Mouse (Mus musculus): ENCODE results near the gene Syngr2. TPM values are rescaled to one million over a fixed set of nuclear protein-coding genes. Genes with fewer than 3 reads are reported as not detected.
"Not testable (repeated sequence)": the region's sequence is repeated elsewhere in the genome, so short reads cannot be mapped to it uniquely, and the experiment has no call there.

Syngr2 gene
- polyA plus RNA-seq, 1 experiment from 2014 or later: 13.7 TPM

DNA sequence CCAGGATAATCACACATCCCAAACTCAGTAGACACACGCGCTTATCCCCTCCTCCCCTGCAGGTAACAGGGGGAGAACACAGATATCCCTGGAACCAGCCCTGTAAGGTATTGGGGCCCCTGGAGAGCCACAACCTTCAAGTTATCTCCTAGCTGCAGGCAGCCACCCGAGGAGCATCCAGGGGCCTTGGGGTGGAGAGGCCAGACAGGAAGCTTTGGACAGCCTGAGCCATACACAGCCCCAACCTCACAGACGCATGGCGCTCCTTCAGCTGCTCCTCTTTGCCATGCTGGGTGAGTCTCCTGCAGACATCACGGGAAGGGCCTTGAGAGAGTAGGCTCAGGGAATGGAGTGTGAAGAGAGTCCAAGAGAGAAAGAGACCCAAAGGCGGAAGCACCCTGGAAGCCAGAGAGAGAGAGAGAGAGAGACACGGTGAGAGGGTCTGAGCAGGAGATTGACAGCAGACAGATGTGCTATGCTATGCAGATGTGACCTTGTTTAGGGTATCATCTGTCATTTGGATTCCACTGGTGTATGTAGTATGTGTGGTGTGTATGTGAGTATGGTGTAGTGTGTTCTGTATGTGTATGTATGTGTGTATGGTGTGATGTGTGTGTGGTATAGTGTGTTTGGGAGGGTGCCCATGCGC lies 11.8 kb upstream of the Syngr2 start, which contains the start of gene 6030468B19Rik:
TSS of gene 6030468B19Rik (plus strand) at position 150 of the 649 bp plus-strand sequence.
- H3K9ac ChIP-seq (replicated peaks): no peak within 1 kb of the TSS
- no peak for ATAC-seq (ENCODE audit: low FRiP score)
- peaks cover 3% of the 10 kb centered on the region; the same call in 1 of the 2 replicates for H3K27me3 ChIP-seq (replicated peaks)
- no peaks in the 10 kb centered on the region for H3K9me3 ChIP-seq (replicated peaks)
- 68% methylated on average over 9 of the region's 9 CpGs for WGBS
- no peak within 1 kb of the TSS for H3K4me2 ChIP-seq
- H3K4me1 ChIP-seq: no peaks in the 10 kb centered on the region
- no peak within 1 kb of the TSS for H3K27ac ChIP-seq (replicated peaks)
- H3K36me3 ChIP-seq: no peaks in the 10 kb centered on the region
- H3K4me3 ChIP-seq (replicated peaks): no peak within 1 kb of the TSS

DNA sequence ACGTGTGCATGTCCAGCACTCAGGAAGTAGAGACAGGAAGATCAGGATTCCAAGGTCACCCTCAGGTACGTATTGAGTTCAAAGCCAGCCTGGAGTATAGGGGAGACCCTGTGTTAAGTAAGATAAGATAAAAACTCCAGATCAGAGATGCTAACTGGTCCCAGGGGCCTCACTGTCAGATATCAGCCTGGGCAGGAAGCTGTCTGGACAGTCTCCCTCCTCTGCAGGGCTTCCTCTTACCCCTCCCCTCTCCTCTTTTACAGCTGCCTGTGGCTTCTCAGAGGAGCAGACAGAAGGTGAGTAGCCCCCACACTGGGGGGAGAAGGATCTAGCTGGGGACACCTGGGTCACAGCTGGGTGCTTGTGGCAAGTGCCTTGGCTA lies 11.3 kb upstream of the Syngr2 start:
- WGBS: 64% methylated on average over 2 of the region's 2 CpGs
- H3K27me3 ChIP-seq (replicated peaks): 0 out of 2 replicates have a peak, but pooled peaks cover 2% of the 10 kb centered on the region
- no peaks in the 10 kb centered on the region for H3K4me1 ChIP-seq
- no peak for ATAC-seq (ENCODE audit: low FRiP score)
- H3K9me3 ChIP-seq (replicated peaks): no peaks in the 10 kb centered on the region
- no peak overlapping the region for H3K4me2 ChIP-seq
- no peak overlapping the region for H3K9ac ChIP-seq (replicated peaks)
- no peaks in the 10 kb centered on the region for H3K36me3 ChIP-seq
- H3K4me3 ChIP-seq (replicated peaks): no peak overlapping the region
- H3K27ac ChIP-seq (replicated peaks): no peak overlapping the region

DNA sequence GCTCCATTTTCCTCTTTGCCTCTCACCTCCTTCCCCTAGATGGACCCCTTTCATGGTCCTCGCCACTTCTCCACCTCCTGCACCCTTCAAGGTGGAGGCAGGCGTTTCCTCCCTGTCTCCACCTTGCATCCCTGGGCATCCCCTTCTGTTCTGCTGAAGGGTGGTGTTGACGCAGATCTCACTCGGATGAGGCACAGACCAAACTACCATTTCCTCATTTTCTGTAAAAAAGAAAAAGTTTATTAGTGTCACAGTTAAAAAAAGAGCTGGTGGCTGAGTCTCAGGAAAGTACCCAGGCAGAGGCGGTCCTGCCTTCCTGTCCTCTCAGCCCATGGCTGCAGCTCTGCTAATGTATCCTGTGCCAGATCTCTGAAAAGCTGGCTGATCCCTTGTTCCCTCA lies 10.3 kb upstream of the Syngr2 start:
- Histone ChIP-seq H3K27ac (replicated peaks) (no peak overlapping the region), H3K36me3 (no peaks in the 10 kb centered on the region), H3K9me3 (replicated peaks) (no peaks in the 10 kb centered on the region), H3K4me2 (no peak overlapping the region), H3K4me1 (no peaks in the 10 kb centered on the region), H3K9ac (replicated peaks) (no peak overlapping the region), H3K27me3 (replicated peaks) (no peaks in the 10 kb centered on the region), H3K4me3 (replicated peaks) (no peak overlapping the region)
- ATAC-seq (ENCODE audit: low FRiP score): no peak
- WGBS: 67% methylated on average over 5 of the region's 5 CpGs

DNA sequence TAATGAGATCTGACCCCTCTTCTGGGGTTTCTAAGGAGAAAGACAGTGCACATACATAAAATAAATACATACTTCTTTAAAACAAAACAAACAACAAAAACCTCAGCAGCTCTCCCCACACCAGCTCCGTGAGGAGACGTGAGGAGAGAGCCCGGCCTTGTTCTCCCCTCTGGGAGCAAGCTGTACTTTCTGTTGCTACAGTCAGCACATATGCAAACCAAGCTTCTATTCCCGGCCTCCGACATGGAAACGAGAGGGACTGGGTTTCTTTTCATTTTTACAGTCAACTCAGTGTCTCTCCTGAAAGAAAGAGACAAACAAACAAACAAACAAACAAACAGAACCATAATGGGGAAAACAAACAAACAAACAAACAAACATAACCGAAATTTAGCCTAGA lies 9.4 kb upstream of the Syngr2 start:
- no peaks in the 10 kb centered on the region for H3K4me1 ChIP-seq
- H3K9me3 ChIP-seq (replicated peaks): no peaks in the 10 kb centered on the region
- ATAC-seq (ENCODE audit: low FRiP score): no peak
- H3K27ac ChIP-seq (replicated peaks): no peak overlapping the region
- no peak overlapping the region for H3K4me2 ChIP-seq
- no peak overlapping the region for H3K9ac ChIP-seq (replicated peaks)
- no peaks in the 10 kb centered on the region for H3K27me3 ChIP-seq (replicated peaks)
- no peak overlapping the region for H3K4me3 ChIP-seq (replicated peaks)
- WGBS: 82% methylated on average over 7 of the region's 7 CpGs
- no peaks in the 10 kb centered on the region for H3K36me3 ChIP-seq

DNA sequence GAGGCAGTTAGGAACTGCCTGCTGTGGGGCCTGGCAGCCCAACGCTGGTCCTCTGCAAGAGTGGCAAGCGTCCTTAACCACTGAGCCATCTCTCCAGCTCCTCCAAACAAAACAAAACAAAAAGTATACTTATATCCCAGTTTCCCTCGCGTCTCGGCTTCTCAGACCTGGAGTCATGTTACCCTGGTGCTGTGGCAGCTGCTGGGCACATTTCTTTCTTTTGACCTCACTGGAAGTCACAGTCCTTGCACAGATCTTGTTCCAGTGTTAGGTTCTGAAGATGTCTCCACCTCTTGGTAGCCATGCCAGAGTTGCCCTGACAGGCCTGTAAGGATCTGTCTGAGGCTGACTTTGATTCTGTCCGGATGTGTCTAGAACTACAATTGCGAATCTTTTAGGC lies 7.8 kb upstream of the Syngr2 start:
- ATAC-seq (ENCODE audit: low FRiP score): no peak
- WGBS: 73% methylated on average over 7 of the region's 7 CpGs
- Histone ChIP-seq H3K9ac (replicated peaks) (no peak overlapping the region), H3K36me3 (no peaks in the 10 kb centered on the region), H3K4me1 (no peaks in the 10 kb centered on the region), H3K27me3 (replicated peaks) (no peaks in the 10 kb centered on the region), H3K4me2 (no peak overlapping the region), H3K9me3 (replicated peaks) (no peaks in the 10 kb centered on the region), H3K27ac (replicated peaks) (no peak overlapping the region), H3K4me3 (replicated peaks) (no peak overlapping the region)

DNA sequence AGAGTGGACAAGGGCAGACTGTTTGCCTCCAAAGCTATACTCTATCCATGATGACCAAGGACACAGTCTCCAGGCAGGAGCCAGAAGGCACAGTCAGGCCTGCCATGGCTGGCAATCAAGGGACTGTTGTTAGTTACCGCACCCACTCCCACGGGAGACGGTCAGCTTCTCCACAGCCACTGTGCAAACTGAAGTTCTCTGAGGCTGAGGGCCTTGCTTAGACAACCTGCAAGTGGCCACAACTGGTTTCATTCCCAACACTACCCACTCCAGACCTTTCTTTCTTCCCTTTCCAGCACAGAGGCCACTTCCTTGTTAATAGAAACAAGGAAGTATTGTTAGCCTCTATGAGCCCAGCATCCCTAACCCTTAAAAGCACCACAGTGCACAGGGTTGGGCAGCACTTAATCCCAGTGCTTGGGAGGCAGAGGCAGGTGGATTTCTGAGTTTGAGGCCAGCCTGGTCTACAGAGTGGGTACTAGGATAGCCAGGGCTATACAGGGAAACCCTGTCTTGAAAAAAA lies 6.2 kb upstream of the Syngr2 start:
- no peaks in the 10 kb centered on the region for H3K4me1 ChIP-seq
- no peak overlapping the region for H3K4me2 ChIP-seq
- H3K27me3 ChIP-seq (replicated peaks): no peaks in the 10 kb centered on the region
- no peaks in the 10 kb centered on the region for H3K36me3 ChIP-seq
- 97% methylated on average over 3 of the region's 3 CpGs for WGBS
- no peak overlapping the region for H3K27ac ChIP-seq (replicated peaks)
- no peak overlapping the region for H3K4me3 ChIP-seq (replicated peaks)
- H3K9ac ChIP-seq (replicated peaks): no peak overlapping the region
- no peaks in the 10 kb centered on the region for H3K9me3 ChIP-seq (replicated peaks)
- no peak for ATAC-seq (ENCODE audit: low FRiP score)

DNA sequence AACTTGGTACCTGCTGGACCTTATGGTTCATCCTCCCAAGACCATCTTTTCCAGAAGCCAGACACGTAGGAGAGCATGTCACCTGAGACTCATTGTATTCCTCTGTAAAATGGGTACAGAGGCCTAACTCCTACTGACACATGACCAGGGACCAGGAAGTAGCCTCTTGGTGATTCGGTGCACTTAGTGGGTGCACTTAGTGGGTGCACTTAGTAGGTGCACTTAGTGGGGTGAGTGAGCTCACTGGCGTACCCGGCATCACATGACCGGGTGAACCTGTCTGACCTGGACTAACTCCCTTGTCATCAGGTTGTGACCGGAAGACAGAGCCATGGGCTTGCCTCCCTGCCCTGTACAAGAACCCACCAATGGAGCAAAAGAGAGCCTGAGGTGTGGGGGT lies 2.7 kb upstream of the Syngr2 start:
- H3K4me2 ChIP-seq: no peak overlapping the region
- WGBS: 88% methylated on average over 6 of the region's 6 CpGs
- ATAC-seq (ENCODE audit: low FRiP score): no peak

DNA sequence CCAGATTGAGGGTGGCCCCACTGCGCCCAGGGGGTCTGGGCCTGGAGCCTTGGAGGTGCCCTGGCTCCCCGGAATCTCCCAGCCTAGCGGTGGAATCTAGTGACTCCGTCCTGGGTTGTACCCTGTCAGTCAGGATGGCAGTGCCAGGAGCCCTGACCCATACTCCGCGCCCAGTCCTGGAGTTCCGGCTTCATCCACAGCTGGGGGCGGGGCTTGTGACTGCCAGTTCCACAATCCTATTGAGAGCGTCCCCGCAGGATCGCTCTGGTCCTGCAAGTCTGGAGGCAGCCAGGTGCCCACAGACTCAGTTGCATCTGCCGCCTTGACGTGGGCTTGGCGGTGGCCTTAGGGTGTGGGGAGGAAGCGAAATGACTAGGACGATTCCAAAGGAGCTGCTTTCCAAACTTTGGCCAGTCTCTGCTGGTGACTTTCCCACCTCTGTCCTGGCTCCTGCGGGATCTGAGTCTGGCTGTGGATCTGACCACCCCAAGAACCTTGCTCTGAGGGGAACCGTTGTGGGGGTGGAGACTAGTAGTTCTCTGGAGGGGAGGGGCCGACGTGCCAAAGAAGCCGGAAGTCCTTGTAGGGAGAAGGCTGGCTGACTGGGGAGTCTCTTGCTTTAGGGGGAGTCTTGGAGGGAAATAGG lies 1.1 kb downstream of the Syngr2 start:
- Histone ChIP-seq H3K9ac (replicated peaks) (peak overlapping the region; percentile 55), H3K27me3 (replicated peaks) (peaks cover 20% of the 10 kb centered on the region), H3K4me2 (peak overlapping the region; percentile 97), H3K9me3 (replicated peaks) (no peaks in the 10 kb centered on the region), H3K4me1 (peaks cover 19% of the 10 kb centered on the region), H3K36me3 (no peaks in the 10 kb centered on the region), H3K27ac (replicated peaks) (peak overlapping the region; percentile 28; the same call in 1 of the 2 replicates), H3K4me3 (replicated peaks) (peak overlapping the region; percentile 58)
- ATAC-seq (ENCODE audit: low FRiP score): peak; percentile 79; the same call in 1 of the 2 replicates
- under 1% methylated on average over 21 of the region's 21 CpGs for WGBS

More for the DNA sequence above, 2.7 kb upstream of the Syngr2 start:
- no peak overlapping the region for H3K27ac ChIP-seq (replicated peaks)
- H3K27me3 ChIP-seq (replicated peaks): peaks cover 20% of the 10 kb centered on the region
- no peak overlapping the region for H3K4me3 ChIP-seq (replicated peaks)
- H3K9ac ChIP-seq (replicated peaks): no peak overlapping the region
- H3K9me3 ChIP-seq (replicated peaks): no peaks in the 10 kb centered on the region
- H3K36me3 ChIP-seq: no peaks in the 10 kb centered on the region
- peaks cover 19% of the 10 kb centered on the region for H3K4me1 ChIP-seq

DNA sequence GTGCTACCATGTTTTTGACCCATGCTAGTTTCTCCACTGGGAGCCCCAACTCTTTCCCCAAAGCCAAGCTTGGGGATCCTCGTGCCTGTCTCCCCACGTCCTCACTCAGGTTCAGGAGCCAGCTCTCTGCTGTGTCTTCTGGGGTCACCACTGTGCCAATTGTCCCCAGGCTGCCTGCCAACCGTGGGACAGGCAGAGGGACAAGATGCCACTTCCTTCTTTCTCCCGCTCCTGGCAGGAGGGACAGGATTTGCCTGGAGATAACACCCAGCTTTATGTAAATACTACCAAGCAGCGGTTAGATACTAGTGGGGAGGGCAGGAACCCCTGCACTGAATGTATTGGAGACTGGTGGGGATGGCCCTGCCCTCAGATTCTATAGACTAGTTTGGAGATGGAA lies 4.4 kb downstream of the Syngr2 start:
- Histone ChIP-seq H3K4me1 (peaks cover 19% of the 10 kb centered on the region), H3K4me2 (no peak overlapping the region), H3K27me3 (replicated peaks) (peaks cover 15% of the 10 kb centered on the region), H3K36me3 (no peaks in the 10 kb centered on the region), H3K9ac (replicated peaks) (no peak overlapping the region), H3K9me3 (replicated peaks) (no peaks in the 10 kb centered on the region), H3K27ac (replicated peaks) (no peak overlapping the region), H3K4me3 (replicated peaks) (no peak overlapping the region)
- ATAC-seq (ENCODE audit: low FRiP score): no peak
- WGBS: 79% methylated on average over 5 of the region's 5 CpGs

DNA sequence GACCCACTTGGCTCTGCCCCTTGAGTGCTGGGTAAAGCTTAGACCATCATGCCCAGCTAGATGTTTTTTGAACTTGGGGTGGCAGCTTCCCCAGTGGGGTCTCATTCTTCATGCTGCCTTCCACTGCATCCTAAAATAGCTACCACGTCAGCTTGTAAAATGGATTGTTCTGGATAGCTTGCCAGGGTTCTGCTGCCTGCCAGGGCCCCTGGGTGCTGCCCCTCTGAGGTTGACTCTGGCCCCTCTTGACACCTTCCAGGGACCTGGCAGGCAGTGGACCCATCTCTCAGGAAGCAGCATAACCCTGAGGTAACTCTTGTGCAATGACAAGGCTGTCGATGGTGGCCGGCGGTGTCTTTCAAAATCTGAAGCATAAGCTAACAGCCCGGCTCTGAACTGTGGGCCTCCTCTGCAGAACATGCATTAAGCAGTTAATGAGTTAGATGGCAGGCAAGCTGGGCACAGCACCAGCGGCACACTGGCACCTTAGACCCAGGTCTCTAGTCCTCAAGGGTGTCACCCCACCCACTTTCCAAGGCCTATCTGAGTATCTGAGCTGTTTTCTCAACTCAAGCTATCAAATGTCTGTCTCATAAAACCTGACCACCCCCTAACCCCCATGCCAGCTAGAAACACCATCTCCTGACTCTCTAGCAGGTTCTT lies 5.4 kb downstream of the Syngr2 start:
- no peak overlapping the region for H3K9ac ChIP-seq (replicated peaks)
- H3K4me3 ChIP-seq (replicated peaks): no peak overlapping the region
- ATAC-seq (ENCODE audit: low FRiP score): no peak
- no peaks in the 10 kb centered on the region for H3K9me3 ChIP-seq (replicated peaks)
- H3K36me3 ChIP-seq: no peaks in the 10 kb centered on the region
- H3K27me3 ChIP-seq (replicated peaks): peaks cover 6% of the 10 kb centered on the region
- no peak overlapping the region for H3K4me2 ChIP-seq
- WGBS: 89% methylated on average over 6 of the region's 6 CpGs
- no peak overlapping the region for H3K27ac ChIP-seq (replicated peaks)
- peaks cover 10% of the 10 kb centered on the region for H3K4me1 ChIP-seq

DNA sequence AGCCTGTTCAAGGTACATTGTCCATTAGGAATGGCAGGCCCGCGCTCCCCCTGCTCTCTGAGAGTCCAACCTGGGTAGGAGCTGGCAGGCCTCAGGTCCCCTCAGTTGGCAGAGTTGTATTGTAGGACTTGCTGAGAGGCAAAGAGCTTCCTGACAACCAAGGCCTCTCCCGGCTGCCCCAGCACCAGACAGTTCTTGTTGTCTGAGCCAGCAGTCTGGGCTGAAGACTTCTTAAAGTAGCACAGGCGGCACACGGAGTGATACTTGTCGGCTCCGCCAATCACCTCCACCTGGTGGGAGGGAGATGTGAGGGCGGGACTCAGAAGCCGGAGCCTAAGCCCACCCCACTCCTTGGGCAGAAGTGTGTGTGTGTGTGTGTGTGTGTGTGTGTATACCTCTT lies 6.4 kb downstream of the Syngr2 start:
- WGBS: 89% methylated on average over 9 of the region's 9 CpGs
- H3K4me3 ChIP-seq (replicated peaks); H3K27me3 ChIP-seq (replicated peaks); ATAC-seq (ENCODE audit: low FRiP score); H3K36me3 ChIP-seq; H3K4me1 ChIP-seq; H3K9ac ChIP-seq (replicated peaks); H3K27ac ChIP-seq (replicated peaks); H3K9me3 ChIP-seq (replicated peaks); H3K4me2 ChIP-seq: not testable (repeated sequence)
